Mouse (Mus musculus) ES-E14 (cell line): ENCODE measurements at regions not wholly inside any gene's neighbourhood (a gene's known extent, or its start where the extent isn't known, plus 50 kb on each side); places are given as distances from the start of the nearest gene placed in this dataset.

Source experiments
- DNase-seq: peaks from one replicate; pipeline ENCODE4 v3.0.0-alpha.2; 2013; ENCODE audit warnings: low read depth, low spot score
- H3K27ac ChIP-seq: 2 replicates; pipeline ENCODE4 v1.5.1; 2012; ENCODE audit warnings: low read depth, mild to moderate bottlenecking, low read length, moderate library complexity, mixed read lengths; ENCODE audit not compliant: poor library complexity, insufficient read depth, severe bottlenecking
- H3K36me3 ChIP-seq: 2 replicates; pipeline ENCODE4 v1.6.1; 2012; ENCODE audit warnings: mild to moderate bottlenecking, low read length, moderate library complexity, mixed read lengths; ENCODE audit not compliant: control insufficient read depth, poor library complexity, insufficient read depth, severe bottlenecking
- H3K4me1 ChIP-seq, 2 experiments: fragments of 150-350 bp in 1 of 2; sonication (generic) in 1 of 2; 2 replicates each; pipeline ENCODE4 v1.6.1; 2012; ENCODE audit warnings: low read length in 2 of 2, mild to moderate bottlenecking in 1 of 2, mixed read lengths in 1 of 2; ENCODE audit not compliant: control insufficient read depth in 2 of 2, insufficient read depth in 2 of 2, poor library complexity in 1 of 2
- H3K4me3 ChIP-seq, 2 experiments: fragments of 150-350 bp in 1 of 2; sonication (generic) in 1 of 2; 2 replicates each; pipeline ENCODE4 v1.5.1; 2012; ENCODE audit warnings: low read length in 2 of 2, low read depth in 1 of 2, mild to moderate bottlenecking in 1 of 2, mixed read lengths in 1 of 2; ENCODE audit not compliant: insufficient read depth in 1 of 2, poor library complexity in 1 of 2, severe bottlenecking in 1 of 2
- H3K9ac ChIP-seq: 2 replicates; pipeline ENCODE4 v1.6.1; 2012; ENCODE audit warnings: low read depth, mild to moderate bottlenecking, low read length, mixed read lengths; ENCODE audit not compliant: poor library complexity, insufficient read depth, severe bottlenecking
- H3K9me3 ChIP-seq: fragments of 150-350 bp; sonication (generic); 2 replicates; pipeline ENCODE4 v1.6.1; 2012; ENCODE audit warnings: low read depth, mild to moderate bottlenecking, low read length; ENCODE audit not compliant: control insufficient read depth, insufficient read depth
- CHD2 ChIP-seq: IDR thresholded peaks from 2 replicates; pipeline ENCODE4 v1.6.1; 2014; ENCODE audit warnings: mild to moderate bottlenecking, low read depth, low read length, inconsistent platforms
- HCFC1 ChIP-seq: IDR thresholded peaks from 2 replicates; pipeline ENCODE4 v1.6.1; 2012; ENCODE audit warnings: low read length, inconsistent platforms, borderline replicate concordance; ENCODE audit not compliant: insufficient read depth
- MAFK ChIP-seq: IDR thresholded peaks from 2 replicates; pipeline ENCODE4 v1.6.1; 2014; ENCODE audit warnings: mild to moderate bottlenecking, low read depth, low read length, inconsistent platforms; ENCODE audit not compliant: insufficient read depth
- ZC3H11A ChIP-seq: IDR thresholded peaks from 2 replicates; pipeline ENCODE4 v1.6.1; 2012; ENCODE audit warnings: low read depth, mild to moderate bottlenecking, inconsistent platforms, low read length, borderline replicate concordance
- ZNF384 ChIP-seq: IDR thresholded peaks from 2 replicates; pipeline ENCODE4 v1.6.1; 2012; ENCODE audit warnings: low read depth, low read length, inconsistent platforms
- in situ Hi-C, 2 experiments: fragments of 600-800 bp; cut with MboI; formaldehyde crosslinking; loops; one replicate each; pipeline ENCODE4 v1.15.1; 2025; ENCODE audit warnings: low sequenced_read_pairs in 2 of 2, inconsistent platforms in 1 of 2; ENCODE audit not compliant: unreplicated experiment in 2 of 2

DNA sequence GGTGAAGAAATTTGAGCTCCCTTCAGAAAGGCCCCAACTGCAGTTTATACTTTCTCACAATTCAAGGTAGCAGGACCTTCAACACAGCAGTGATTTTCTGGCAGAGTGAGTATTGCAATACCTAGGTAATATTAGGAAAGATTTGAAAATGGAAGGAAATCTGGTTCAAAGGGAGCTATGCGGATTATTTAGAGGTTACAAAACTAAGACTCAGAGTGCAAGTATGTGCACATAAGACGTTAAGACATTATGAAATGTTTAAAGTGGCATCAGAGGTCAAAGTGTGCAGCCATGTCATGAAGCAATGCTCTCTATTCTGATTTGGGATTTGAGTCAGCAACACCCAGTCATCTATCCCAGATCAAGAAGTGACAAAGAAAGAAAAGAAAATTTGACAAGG lies 164.6 kb downstream of the Ptn start:
- Histone ChIP-seq H3K27ac (no peak overlapping the region), H3K36me3 (no peaks in the 10 kb centered on the region), H3K4me1 (no peaks in the 10 kb centered on the region), H3K4me3 (no peak overlapping the region), H3K9ac (no peak overlapping the region), H3K9me3 (no peaks in the 10 kb centered on the region)
- in situ Hi-C loops, result no loop called here
- no peak for TF ChIP-seq ZC3H11A
- TF ChIP-seq ZNF384, result no peak
- TF ChIP-seq HCFC1, result no peak
- no peak for TF ChIP-seq MAFK
- TF ChIP-seq CHD2, result no peak
- no peak for DNase-seq

DNA sequence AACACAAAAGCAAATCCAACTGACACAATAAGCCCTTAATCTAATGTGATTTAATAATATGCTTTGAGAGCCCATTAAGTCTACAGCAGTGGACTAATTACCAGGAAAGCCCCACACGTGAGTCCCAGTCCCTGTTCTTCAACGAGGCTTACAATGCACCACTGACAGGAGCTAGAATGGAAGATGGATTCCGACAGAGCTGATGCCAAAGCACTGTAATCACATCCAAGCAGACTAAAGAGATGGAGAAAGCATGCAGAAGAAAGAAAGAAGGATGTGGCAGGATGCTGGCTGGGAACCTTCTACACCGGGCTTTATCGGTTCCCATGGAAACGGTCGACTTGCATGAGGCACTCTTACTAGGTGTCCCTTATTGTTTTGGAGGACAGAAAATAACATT lies 165.1 kb downstream of the Ptn start:
- H3K9ac ChIP-seq, result no peak overlapping the region
- H3K9me3 ChIP-seq, result no peaks in the 10 kb centered on the region
- H3K4me1 ChIP-seq, result no peaks in the 10 kb centered on the region
- no peak for DNase-seq
- no peak overlapping the region for H3K4me3 ChIP-seq
- TF ChIP-seq CHD2, result no peak
- TF ChIP-seq MAFK, result no peak
- TF ChIP-seq ZNF384, result no peak
- no peak for TF ChIP-seq ZC3H11A
- TF ChIP-seq HCFC1, result no peak
- in situ Hi-C loops, result no loop called here
- no peak overlapping the region for H3K27ac ChIP-seq
- no peaks in the 10 kb centered on the region for H3K36me3 ChIP-seq

DNA sequence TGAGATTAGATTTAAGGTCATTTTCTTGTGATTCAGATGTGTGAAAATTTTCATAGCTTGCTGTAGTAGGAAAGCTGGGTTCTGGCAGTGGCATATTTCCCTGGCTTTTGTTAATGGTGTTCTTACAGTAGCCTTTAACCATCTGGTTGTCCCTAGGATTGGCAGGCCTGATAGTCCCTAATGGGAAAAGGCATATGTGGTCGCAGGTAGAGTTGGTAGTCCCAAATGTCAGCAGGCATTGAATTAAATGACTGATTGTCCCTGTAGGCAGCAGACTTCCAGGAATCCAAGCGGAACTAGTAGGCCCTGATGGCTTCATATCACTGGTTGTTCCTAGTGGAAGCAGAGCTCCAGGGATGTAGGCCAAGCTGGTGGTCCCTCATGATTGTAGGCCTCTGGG lies 173.0 kb downstream of the Ptn start:
- Histone ChIP-seq H3K27ac (0 out of 2 replicates have a peak overlapping the region, but pooled peaks have one; percentile 4), H3K9me3 (no peaks in the 10 kb centered on the region), H3K4me1 (no peaks in the 10 kb centered on the region), H3K4me3 (no peak overlapping the region), H3K9ac (no peak overlapping the region), H3K36me3 (no peaks in the 10 kb centered on the region)
- TF ChIP-seq ZNF384 (no peak), MAFK (no peak), CHD2 (no peak), ZC3H11A (no peak), HCFC1 (no peak)
- in situ Hi-C loops, result no loop called here
- no peak for DNase-seq

DNA sequence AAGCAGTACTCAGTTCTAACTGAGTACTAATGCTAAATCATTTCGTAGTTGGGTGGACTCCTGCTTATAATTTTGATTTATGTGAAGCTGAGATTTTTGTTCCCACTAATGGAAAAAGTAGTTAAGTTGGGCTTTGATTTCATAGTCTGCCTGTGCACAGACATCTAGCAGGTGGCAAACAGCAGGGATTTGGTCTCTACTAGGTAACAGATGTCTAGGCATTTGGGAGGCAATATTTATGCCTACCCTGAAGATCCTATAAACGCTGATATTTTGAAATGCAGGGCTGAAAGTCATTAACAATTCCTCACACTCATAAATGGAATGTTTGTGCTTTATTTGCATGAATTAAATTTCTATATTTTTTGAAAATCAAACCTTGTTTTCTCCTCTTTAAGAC lies 182.4 kb downstream of the Ptn start:
- TF ChIP-seq ZC3H11A (no peak), ZNF384 (no peak), MAFK (no peak), CHD2 (no peak), HCFC1 (no peak)
- H3K9me3 ChIP-seq, result no peaks in the 10 kb centered on the region

DNA sequence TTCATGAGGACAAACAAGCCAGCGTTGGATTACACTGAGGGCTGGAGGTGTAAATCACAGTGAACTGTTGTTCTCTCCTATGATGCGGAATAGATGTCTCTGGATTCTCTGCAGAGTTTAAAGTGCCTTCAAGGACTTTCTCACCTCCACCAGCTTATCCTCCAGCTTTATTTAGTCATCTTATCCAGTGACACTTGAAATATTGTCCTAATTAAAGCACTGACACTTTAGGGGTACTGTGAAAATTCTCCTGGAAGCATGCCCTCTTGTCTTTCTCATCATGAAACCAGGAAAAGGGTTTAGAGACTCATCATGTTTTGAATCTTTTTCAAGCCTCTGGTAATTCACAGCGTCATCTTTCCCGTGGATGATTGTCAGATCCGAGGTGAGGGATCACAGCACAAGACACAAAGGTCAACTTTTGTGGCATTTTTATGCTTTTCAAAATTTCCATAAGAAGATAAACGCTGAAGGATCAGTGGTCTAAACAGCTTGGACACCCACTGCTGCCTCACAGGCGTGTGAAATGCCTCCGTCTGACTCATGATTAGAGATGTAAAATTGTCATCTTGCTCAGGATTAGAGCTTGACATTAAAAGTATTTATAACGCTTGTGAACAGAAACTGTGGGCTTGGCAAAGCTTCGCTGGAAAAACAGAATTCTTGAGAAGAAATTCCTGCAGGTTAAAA lies 201.6 kb downstream of the Ptn start:
- Histone ChIP-seq H3K9ac (no peak overlapping the region), H3K27ac (no peak overlapping the region), H3K9me3 (no peaks in the 10 kb centered on the region), H3K4me1 (no peaks in the 10 kb centered on the region), H3K4me3 (no peak overlapping the region), H3K36me3 (no peaks in the 10 kb centered on the region)
- in situ Hi-C loops, result no loop called here
- no peak for DNase-seq
- no peak for TF ChIP-seq ZC3H11A

More for the DNA sequence above, 182.4 kb downstream of the Ptn start:
- Histone ChIP-seq H3K4me3 (no peak overlapping the region), H3K27ac (no peak overlapping the region), H3K4me1 (no peaks in the 10 kb centered on the region), H3K36me3 (no peaks in the 10 kb centered on the region), H3K9ac (no peak overlapping the region)
- no peak for DNase-seq
- in situ Hi-C loops, result no loop called here
